Mouse (Mus musculus) E14TG2a.4 (cell line): ENCODE measurements around the gene Dmpk.

ENCODE experiments used
- CTCF ChIP-seq: conservative IDR thresholded peaks from 2 replicates; pipeline ENCODE4 v1.5.1; 2014; ENCODE audit warnings: low read length
- NANOG ChIP-seq: IDR thresholded peaks from 2 replicates; pipeline ENCODE4 v1.6.1; 2014; ENCODE audit warnings: borderline replicate concordance, low read length, mixed read lengths
- POU5F1 ChIP-seq: IDR thresholded peaks from 2 replicates; pipeline ENCODE4 v1.6.1; 2014; ENCODE audit warnings: low read length, borderline replicate concordance

- TF ChIP-seq CTCF (no peak), POU5F1 (no peak), NANOG (no peak)
These were observed 33.5 kb upstream of the Dmpk start for GRCm38 (mm10) chr7:19050172-19050571.
